Mouse (Mus musculus) bone marrow macrophage, adult 2 months (primary cell): Measurements from ENCODE around the gene Gfod2.

Experiments
- CTCF ChIP-seq: IDR thresholded peaks from 2 replicates; pipeline ENCODE4 v1.5.1; 2012; ENCODE audit warnings: low read depth, mild to moderate bottlenecking, low read length, moderate library complexity
- POLR2A ChIP-seq: IDR thresholded peaks from 2 replicates; pipeline ENCODE4 v1.6.1; 2012; ENCODE audit warnings: mild to moderate bottlenecking, low read depth, low read length, borderline replicate concordance

GRCm38 (mm10) chr8:105686551-105686950 lies 71.9 kb downstream of the Gfod2 start:
- TF ChIP-seq CTCF (no peak), POLR2A (no peak)
